Mouse (Mus musculus) stomach, postnatal 0 days (tissue): ENCODE results near the gene Nmrk2.

ENCODE experiments used
- CTCF ChIP-seq: IDR thresholded peaks from 2 replicates; pipeline ENCODE4 v1.5.1; 2016; ENCODE audit warnings: antibody characterized with exemption, low read depth, mild to moderate bottlenecking, moderate library complexity
- EP300 ChIP-seq: optimal IDR thresholded peaks from 2 replicates; pipeline ENCODE3; 2016; ENCODE audit warnings: antibody characterized with exemption

DNA sequence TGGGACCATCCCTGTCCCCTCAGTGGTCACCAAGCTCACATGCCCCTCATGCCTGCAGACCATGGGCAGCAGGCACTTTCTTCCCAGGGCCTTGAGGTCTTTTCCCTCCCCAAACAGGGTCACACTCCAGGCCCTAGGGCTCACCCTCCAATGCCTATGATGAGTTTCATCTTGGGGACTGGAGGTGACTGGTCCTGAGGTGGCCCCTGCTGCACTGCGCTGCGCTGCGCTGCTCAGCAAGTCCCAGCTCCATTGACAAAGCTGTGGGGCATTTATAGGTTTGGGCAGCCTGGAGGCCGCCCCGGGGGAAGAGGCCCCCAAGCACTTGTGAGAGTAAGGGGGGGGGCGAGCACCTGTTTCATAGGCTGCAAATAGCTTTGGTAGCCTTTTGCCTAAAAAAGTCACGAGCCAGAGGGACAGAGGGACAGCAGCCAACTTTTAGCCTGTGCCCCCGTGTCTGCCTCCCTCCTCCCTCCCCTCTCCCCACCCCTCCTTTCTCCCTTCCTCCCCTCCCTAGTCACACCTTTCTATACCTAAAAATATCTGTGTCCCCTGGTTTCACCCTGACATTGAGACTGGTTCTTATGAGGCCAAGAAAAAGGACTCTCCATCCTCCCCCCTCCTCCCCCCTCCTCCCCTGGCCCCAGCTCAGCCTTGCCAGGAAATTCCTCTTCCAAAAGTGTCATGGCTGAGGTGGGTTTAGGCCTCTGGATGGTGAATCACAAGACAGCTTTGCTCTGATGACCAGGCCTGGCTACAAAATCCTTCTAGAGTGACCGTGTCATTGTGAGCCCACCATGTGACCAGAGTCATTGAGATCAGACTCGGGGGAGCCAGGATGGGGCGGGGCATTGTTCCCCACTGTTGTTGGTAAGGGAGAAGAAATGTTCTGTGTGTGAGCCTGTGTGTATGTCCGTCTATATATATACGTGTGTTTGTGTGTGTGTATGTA lies at the start of gene Nmrk2:
- TF ChIP-seq EP300, result no peak
- no peak for TF ChIP-seq CTCF
